Mouse (Mus musculus): ENCODE measurements around the gene Gucy2e. TPM values are rescaled to one million over a fixed set of nuclear protein-coding genes. Genes with fewer than 3 reads are reported as not detected.

Gucy2e gene
- polyA plus RNA-seq (2015; fragmentation: Nextera tagmentation; extraction: Ambion mirVana): not detected in 2 replicates

DNA sequence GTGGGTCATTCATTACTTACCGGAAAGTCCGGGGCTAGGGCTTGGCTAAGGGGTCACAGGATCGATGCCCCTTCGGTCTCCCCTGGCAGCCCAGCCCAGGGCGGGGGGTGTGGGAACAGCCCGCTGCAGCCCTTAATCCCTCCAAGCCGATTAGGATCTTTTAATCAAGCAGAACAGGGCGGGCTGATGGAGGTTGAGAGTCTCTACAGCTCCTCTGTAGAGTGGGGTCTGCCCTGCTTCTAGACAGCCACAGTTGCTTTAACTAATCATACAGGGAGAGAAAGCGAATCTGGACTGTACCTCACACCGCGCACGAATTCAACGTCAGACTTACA is at the start of gene Gucy2e:
Gucy2e (minus strand) TSS at position 111 of the 335 bp plus-strand sequence.
- no peaks in the 10 kb centered on the region for H3K9me3 ChIP-seq (replicated peaks)
- no peak within 1 kb of the TSS for H3K9ac ChIP-seq
- DNase-seq (no peak), ATAC-seq (ENCODE audit: low read depth) (no peak)
- 21% methylated on average over 13 of the region's 13 CpGs for WGBS (ENCODE audit: insufficient replicate concordance)
- no peak within 1 kb of the TSS for H3K27ac ChIP-seq
- peaks cover 73% of the 10 kb centered on the region for H3K27me3 ChIP-seq
- H3K4me3 ChIP-seq (replicated peaks): peak within 1 kb of the TSS; percentile 36
- H3K4me1 ChIP-seq (replicated peaks): peaks cover 16% of the 10 kb centered on the region
- H3K36me3 ChIP-seq: no peaks in the 10 kb centered on the region
- H3K4me2 ChIP-seq: peak within 1 kb of the TSS; percentile 61

- no peak overlapping the region for H3K27ac ChIP-seq
- 47% methylated on average over 5 of the region's 5 CpGs for WGBS (ENCODE audit: insufficient replicate concordance)
- ATAC-seq (ENCODE audit: low read depth): no peak
- H3K9me3 ChIP-seq (replicated peaks): no peaks in the 10 kb centered on the region
- no peak for DNase-seq
- no peak overlapping the region for H3K4me3 ChIP-seq (replicated peaks)
- no peak overlapping the region for H3K4me2 ChIP-seq
- no peaks in the 10 kb centered on the region for H3K36me3 ChIP-seq
- H3K9ac ChIP-seq: no peak overlapping the region
- peaks cover 4% of the 10 kb centered on the region for H3K27me3 ChIP-seq
- no peaks in the 10 kb centered on the region for H3K4me1 ChIP-seq (replicated peaks)
Observed at GRCm38 (mm10) chr11:69277267-69277666, 40.4 kb upstream of the Gucy2e start.

GRCm38 (mm10) chr11:69276081-69276480 is 39.2 kb upstream of the Gucy2e start:
- Histone ChIP-seq H3K36me3 (no peaks in the 10 kb centered on the region), H3K27ac (no peak overlapping the region), H3K4me1 (replicated peaks) (no peaks in the 10 kb centered on the region), H3K27me3 (peaks cover 14% of the 10 kb centered on the region), H3K9me3 (replicated peaks) (no peaks in the 10 kb centered on the region), H3K4me3 (replicated peaks) (no peak overlapping the region), H3K9ac (no peak overlapping the region), H3K4me2 (no peak overlapping the region)
- no peak for ATAC-seq (ENCODE audit: low read depth)
- WGBS (ENCODE audit: insufficient replicate concordance): 27% methylated on average over 2 of the region's 2 CpGs
- no peak for DNase-seq

- Histone ChIP-seq H3K27ac (no peak overlapping the region), H3K9me3 (replicated peaks) (no peaks in the 10 kb centered on the region), H3K4me1 (replicated peaks) (no peaks in the 10 kb centered on the region), H3K9ac (no peak overlapping the region), H3K4me3 (replicated peaks) (no peak overlapping the region), H3K27me3 (peaks cover 14% of the 10 kb centered on the region), H3K4me2 (no peak overlapping the region), H3K36me3 (no peaks in the 10 kb centered on the region)
- WGBS (ENCODE audit: insufficient replicate concordance): 36% methylated on average over 6 of the region's 6 CpGs
- DNase-seq (no peak), ATAC-seq (ENCODE audit: low read depth) (no peak)
Observed at GRCm38 (mm10) chr11:69275650-69276049, 38.8 kb upstream of the Gucy2e start.

DNA sequence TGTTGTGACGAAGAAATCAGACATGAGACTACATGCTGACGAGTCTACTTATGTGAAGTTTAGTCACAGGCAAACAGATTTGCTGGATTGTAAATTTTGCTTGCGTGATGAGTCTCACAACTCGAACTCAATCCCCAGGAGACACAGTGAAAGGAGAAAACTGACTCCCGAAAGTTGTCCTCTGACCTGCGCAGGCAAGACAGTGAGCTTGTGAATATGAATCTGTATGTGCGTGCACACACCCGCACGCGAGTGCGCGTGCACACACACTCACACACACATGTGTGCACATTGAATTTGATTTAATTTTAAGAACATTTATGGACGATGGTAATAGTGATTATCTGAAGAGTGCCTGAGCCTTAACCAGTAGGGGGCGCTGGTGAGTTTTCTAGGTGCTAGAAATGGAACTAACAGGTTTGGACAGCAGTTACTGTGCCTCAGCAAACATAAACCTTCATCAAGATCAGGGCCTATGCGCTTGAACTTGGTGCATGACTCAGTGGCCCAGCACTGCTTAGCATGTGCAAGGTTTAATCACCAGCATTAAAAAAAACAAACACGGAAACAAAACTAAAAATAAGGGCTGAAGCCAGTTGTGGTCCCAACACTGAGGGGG is 35.4 kb upstream of the Gucy2e start:
- no peak for ATAC-seq (ENCODE audit: low read depth)
- H3K9ac ChIP-seq: no peak overlapping the region
- no peaks in the 10 kb centered on the region for H3K9me3 ChIP-seq (replicated peaks)
- H3K4me2 ChIP-seq: no peak overlapping the region
- peaks cover 36% of the 10 kb centered on the region for H3K27me3 ChIP-seq
- no peak overlapping the region for H3K4me3 ChIP-seq (replicated peaks)
- WGBS (ENCODE audit: insufficient replicate concordance): 29% methylated on average over 16 of the region's 16 CpGs
- H3K4me1 ChIP-seq (replicated peaks): no peaks in the 10 kb centered on the region
- H3K36me3 ChIP-seq: no peaks in the 10 kb centered on the region
- peak; percentile 56 for DNase-seq
- no peak overlapping the region for H3K27ac ChIP-seq

DNA sequence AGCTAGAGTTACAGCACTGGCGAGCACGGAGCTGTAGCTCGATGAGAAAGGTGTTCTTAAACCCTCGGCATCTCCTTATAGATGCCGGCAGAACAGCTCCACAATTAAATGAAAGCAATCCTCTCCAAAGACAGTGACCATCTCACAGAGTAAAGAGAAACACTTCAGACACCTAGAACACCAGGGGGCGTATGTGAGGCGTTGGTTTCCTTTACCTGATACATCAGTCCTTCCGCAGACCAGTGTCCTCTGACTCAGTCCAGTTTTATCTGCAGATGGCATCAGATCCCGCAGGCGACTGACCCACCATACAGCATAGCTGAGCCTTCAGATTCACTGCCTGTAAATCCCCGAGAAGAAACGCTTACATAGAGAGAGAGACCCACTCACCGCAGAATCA is 32.7 kb upstream of the Gucy2e start:
- Histone ChIP-seq H3K27me3 (peaks cover 36% of the 10 kb centered on the region), H3K4me2 (no peak overlapping the region), H3K4me1 (replicated peaks) (peaks cover 4% of the 10 kb centered on the region; the same call in 1 of the 2 replicates), H3K9me3 (replicated peaks) (no peaks in the 10 kb centered on the region), H3K27ac (no peak overlapping the region), H3K9ac (no peak overlapping the region), H3K4me3 (replicated peaks) (no peak overlapping the region), H3K36me3 (no peaks in the 10 kb centered on the region)
- ATAC-seq (ENCODE audit: low read depth) (no peak), DNase-seq (peak; percentile 28)
- 14% methylated on average over 13 of the region's 13 CpGs for WGBS (ENCODE audit: insufficient replicate concordance)

DNA sequence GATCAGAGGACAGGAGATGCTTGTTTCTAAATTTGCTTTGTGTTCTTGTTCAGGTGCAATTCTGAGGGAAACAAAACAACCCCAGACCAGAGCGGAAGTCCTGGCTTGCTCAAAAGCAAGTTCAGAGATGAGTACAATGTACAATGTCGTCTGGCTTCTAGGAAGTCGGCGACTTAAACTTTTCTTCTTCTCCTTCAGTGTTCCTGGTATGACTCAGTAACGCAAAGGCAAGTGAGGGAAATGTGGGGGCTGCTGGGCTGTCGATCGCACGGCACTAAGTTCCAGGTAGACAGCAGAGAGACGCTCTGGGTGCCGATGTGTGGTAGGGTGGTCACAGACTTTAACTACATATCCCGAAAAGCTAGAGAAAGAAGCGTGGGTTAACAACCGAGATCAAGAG is 31.3 kb upstream of the Gucy2e start:
- Histone ChIP-seq H3K4me3 (replicated peaks) (no peak overlapping the region), H3K9me3 (replicated peaks) (no peaks in the 10 kb centered on the region), H3K27ac (no peak overlapping the region), H3K27me3 (peaks cover 36% of the 10 kb centered on the region), H3K9ac (no peak overlapping the region), H3K36me3 (no peaks in the 10 kb centered on the region), H3K4me2 (no peak overlapping the region), H3K4me1 (replicated peaks) (peaks cover 8% of the 10 kb centered on the region)
- 66% methylated on average over 13 of the region's 13 CpGs for WGBS (ENCODE audit: insufficient replicate concordance)
- no peak for DNase-seq
- ATAC-seq (ENCODE audit: low read depth): no peak

- no peak overlapping the region for H3K27ac ChIP-seq
- H3K36me3 ChIP-seq: no peaks in the 10 kb centered on the region
- no peaks in the 10 kb centered on the region for H3K9me3 ChIP-seq (replicated peaks)
- H3K27me3 ChIP-seq: peaks cover 36% of the 10 kb centered on the region
- no peak overlapping the region for H3K9ac ChIP-seq
- WGBS (ENCODE audit: insufficient replicate concordance): 28% methylated on average over 7 of the region's 7 CpGs
- no peak overlapping the region for H3K4me3 ChIP-seq (replicated peaks)
- ATAC-seq (ENCODE audit: low read depth): no peak
- DNase-seq: no peak
- H3K4me2 ChIP-seq: no peak overlapping the region
- H3K4me1 ChIP-seq (replicated peaks): peaks cover 8% of the 10 kb centered on the region
Observed at GRCm38 (mm10) chr11:69267341-69267740, 30.5 kb upstream of the Gucy2e start.

DNA sequence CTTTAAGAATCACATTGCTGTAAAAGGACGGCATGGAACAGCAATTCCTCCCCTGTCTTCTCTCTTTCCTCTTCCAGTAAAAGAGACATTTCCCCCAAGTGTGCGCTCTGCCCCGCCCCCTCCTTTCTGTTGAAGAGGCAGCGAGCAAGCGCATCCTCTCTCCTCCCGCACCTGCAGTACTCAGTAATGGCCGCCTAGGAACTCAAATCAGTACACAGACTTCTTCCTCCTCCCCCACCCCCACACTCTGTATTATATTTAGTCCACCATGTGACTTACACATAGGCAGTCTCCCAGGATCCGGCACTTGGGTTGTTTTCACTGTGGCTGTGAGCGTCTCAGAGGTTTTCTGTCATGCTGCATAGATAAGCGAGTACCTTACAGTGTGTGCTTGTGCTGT is 29.4 kb upstream of the Gucy2e start:
- ATAC-seq (ENCODE audit: low read depth) (no peak), DNase-seq (no peak)
- H3K27me3 ChIP-seq: peaks cover 28% of the 10 kb centered on the region
- peaks cover 8% of the 10 kb centered on the region for H3K4me1 ChIP-seq (replicated peaks)
- H3K27ac ChIP-seq: no peak overlapping the region
- H3K4me2 ChIP-seq: no peak overlapping the region
- no peak overlapping the region for H3K4me3 ChIP-seq (replicated peaks)
- no peaks in the 10 kb centered on the region for H3K9me3 ChIP-seq (replicated peaks)
- no peaks in the 10 kb centered on the region for H3K36me3 ChIP-seq
- H3K9ac ChIP-seq: no peak overlapping the region
- 10% methylated on average over 10 of the region's 10 CpGs for WGBS (ENCODE audit: insufficient replicate concordance)

DNA sequence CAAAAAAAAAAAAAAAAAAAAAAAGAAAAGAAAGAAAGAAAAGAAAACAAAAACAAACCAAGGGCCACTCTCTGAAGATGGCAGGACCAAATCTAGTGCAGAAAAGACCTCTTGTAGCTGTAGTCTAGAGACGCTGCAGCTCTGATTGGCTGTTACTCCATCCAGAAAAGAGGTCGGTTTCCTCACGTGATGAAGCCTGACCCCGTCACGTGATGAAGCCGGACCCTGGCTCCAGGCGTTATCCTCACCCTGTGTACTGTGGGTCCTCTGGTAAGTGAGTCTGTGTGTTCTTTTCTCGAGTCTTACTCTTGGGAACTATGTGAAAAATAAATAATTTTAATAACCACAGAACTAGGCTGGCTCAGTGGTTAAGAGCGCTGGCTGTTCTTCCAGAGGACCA is 28.6 kb upstream of the Gucy2e start:
- H3K27ac ChIP-seq: no peak overlapping the region
- H3K27me3 ChIP-seq: peaks cover 24% of the 10 kb centered on the region
- H3K36me3 ChIP-seq: no peaks in the 10 kb centered on the region
- WGBS (ENCODE audit: insufficient replicate concordance): 55% methylated on average over 9 of the region's 9 CpGs
- no peaks in the 10 kb centered on the region for H3K9me3 ChIP-seq (replicated peaks)
- H3K4me1 ChIP-seq (replicated peaks): peaks cover 8% of the 10 kb centered on the region
- no peak overlapping the region for H3K9ac ChIP-seq
- ATAC-seq (ENCODE audit: low read depth): no peak
- no peak for DNase-seq
- no peak overlapping the region for H3K4me3 ChIP-seq (replicated peaks)
- H3K4me2 ChIP-seq: no peak overlapping the region

DNA sequence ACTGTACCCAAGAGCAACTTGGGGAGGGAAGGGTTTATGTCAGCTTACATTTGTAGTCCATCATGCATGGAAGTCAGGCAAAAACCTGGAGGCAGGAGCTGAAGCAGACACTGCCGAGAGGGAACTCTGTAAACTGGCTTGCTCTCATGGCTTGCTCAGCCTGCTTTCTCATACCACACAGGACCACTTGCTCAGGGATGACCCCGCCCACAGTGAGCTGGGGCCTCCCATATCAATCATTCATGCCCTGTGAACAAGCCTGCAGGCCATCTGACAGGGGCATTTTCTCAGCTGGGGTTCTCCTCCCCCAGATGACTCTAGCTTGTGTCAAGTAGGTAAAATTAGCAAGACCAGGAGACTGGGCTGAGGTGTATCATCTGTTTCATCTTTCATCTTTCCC is 27.4 kb upstream of the Gucy2e start:
- Histone ChIP-seq H3K4me3 (replicated peaks) (no peak overlapping the region), H3K36me3 (no peaks in the 10 kb centered on the region), H3K27me3 (peaks cover 16% of the 10 kb centered on the region), H3K4me2 (no peak overlapping the region), H3K4me1 (replicated peaks) (peaks cover 8% of the 10 kb centered on the region), H3K9ac (no peak overlapping the region), H3K9me3 (replicated peaks) (no peaks in the 10 kb centered on the region), H3K27ac (no peak overlapping the region)
- WGBS (ENCODE audit: insufficient replicate concordance): 47% methylated on average over 2 of the region's 2 CpGs
- DNase-seq: no peak
- no peak for ATAC-seq (ENCODE audit: low read depth)

DNA sequence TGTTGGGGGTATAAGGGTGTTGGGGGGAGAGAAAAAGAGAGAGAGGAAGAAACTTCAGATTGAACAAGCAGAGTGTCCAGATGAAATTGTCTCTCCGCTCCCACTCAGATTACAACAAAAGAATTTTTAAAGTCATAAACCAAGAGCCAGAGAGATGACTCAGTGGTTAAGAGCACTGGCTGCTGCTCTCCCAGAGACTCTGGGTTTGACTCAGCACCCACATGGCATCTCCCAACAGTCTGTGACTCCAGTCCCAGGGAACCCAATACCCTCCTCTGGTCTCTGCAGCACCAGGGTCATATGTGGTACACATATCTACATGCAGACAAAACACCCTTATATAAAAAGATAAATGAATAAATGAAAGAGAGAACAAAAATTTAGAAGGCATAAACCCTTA is 23.3 kb upstream of the Gucy2e start:
- DNase-seq: no peak
- Histone ChIP-seq H3K4me1 (replicated peaks) (peaks cover 11% of the 10 kb centered on the region), H3K4me3 (replicated peaks) (no peak overlapping the region), H3K9ac (no peak overlapping the region), H3K27ac (no peak overlapping the region), H3K36me3 (no peaks in the 10 kb centered on the region), H3K4me2 (no peak overlapping the region), H3K27me3 (peaks cover 4% of the 10 kb centered on the region; the same call in 1 of the 2 replicates), H3K9me3 (replicated peaks) (no peaks in the 10 kb centered on the region)
- 83% methylated on average over 1 of the region's 1 CpGs for WGBS (ENCODE audit: insufficient replicate concordance)
- ATAC-seq (ENCODE audit: low read depth): no peak
